ENCODE assay signal across 11 mouse cellular contexts in the genomic region with DNA sequence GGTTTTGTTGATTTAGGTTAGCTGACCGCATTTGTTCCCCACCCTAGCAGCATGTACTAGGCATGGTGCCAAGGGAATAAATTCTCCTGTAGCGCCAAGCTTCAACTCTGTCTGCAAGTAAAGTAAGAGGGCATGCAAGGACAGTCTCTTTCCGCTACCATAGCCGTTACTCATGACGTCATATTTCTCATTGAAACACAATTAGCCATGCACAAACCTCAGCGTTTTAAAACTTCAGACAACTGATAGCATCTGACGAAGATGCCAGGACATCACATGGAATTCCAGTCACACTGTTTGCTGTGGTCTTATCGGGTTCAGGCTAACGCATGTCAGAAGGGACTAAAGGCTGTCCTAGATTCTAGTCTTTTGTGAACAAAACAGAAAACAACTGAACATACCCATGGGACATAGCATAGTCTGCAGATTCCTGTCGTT.
DNase-seq lines count a peak whose midpoint lies in the region; ATAC-seq and TF ChIP-seq lines count a peak whose summit lies in the region.
"Had no signal": no experiment of that assay in that cellular context is flagged by ENCODE, and none has a peak within 500 bp of the region (broad histone marks: within the 10 kb centered on the region; RNA-seq: fewer than 3 reads in every experiment).

No protein-coding gene starts in this region.

- no peak overlapping the region for H3K9ac ChIP-seq in limb, embryonic 13.5 days
- H3K9ac ChIP-seq in stomach, postnatal 0 days (ENCODE audit: low read length), result no peak overlapping the region
- H3K9ac ChIP-seq: heart, embryonic 13.5 days; lung, embryonic 15.5 days; stomach, embryonic 15.5 days had no signal

- H3K27me3 ChIP-seq in limb, embryonic 13.5 days, result no peaks in the 10 kb centered on the region
- no peaks in the 10 kb centered on the region for H3K27me3 ChIP-seq in thymus, adult 2 months (ENCODE audit: control insufficient read depth, insufficient read depth, low read length)
- H3K27me3 ChIP-seq in stomach, postnatal 0 days (ENCODE audit: control insufficient read depth, insufficient read depth, low read length), result no peaks in the 10 kb centered on the region
- H3K27me3 ChIP-seq: heart, embryonic 13.5 days; lung, embryonic 15.5 days; stomach, embryonic 15.5 days had no signal

- intact Hi-C loops in heart, postnatal 10 days (cut with DNase I), result no loop called here

- no peak overlapping the region for H3K27ac ChIP-seq in limb, embryonic 13.5 days
- H3K27ac ChIP-seq in thymus, adult 2 months (ENCODE audit: control insufficient read depth, insufficient read depth, low read length), result no peak overlapping the region
- no peak overlapping the region for H3K27ac ChIP-seq in stomach, postnatal 0 days (replicated peaks)
- H3K27ac ChIP-seq: heart, embryonic 13.5 days; lung, embryonic 15.5 days; stomach, embryonic 15.5 days had no signal

- TF ChIP-seq POLR2A in thymus, adult 2 months (IDR thresholded peaks at IDR 0.05; ENCODE audit: control insufficient read depth, extremely low read depth, insufficient read depth, low read length, poor library complexity), result no peak

- peak; percentile 67; the same call in 1 of the 2 replicates for ATAC-seq in limb, embryonic 13.5 days (ENCODE audit: low FRiP score, low read depth)
- no peak for ATAC-seq in stomach, postnatal 0 days (ENCODE audit: low FRiP score, low TSS enrichment)

- peak; percentile 88 for DNase-seq in heart, adult 11 months
- DNase-seq in heart, postnatal 10 days, result no peak
- peak; percentile 38 to 45 for DNase-seq in B cell, adult 2 months
- DNase-seq in adrenal gland, postnatal 14 days, result peak; percentile 46
- DNase-seq in yolk sac, embryonic 10.5 days (ENCODE audit: low spot score), result no peak
- DNase-seq in thymus, adult 2 months, result no peak
- DNase-seq in stomach, postnatal 0 days (ENCODE audit: low spot score), result no peak

- no peak for TF ChIP-seq EP300 in stomach, postnatal 0 days (optimal IDR thresholded peaks at IDR 0.05)

- H3K36me3 ChIP-seq in limb, embryonic 13.5 days, result no peaks in the 10 kb centered on the region
- H3K36me3 ChIP-seq in thymus, adult 2 months (ENCODE audit: control insufficient read depth, insufficient read depth, low read length), result no peaks in the 10 kb centered on the region
- no peaks in the 10 kb centered on the region for H3K36me3 ChIP-seq in stomach, postnatal 0 days (ENCODE audit: control insufficient read depth, insufficient read depth, low read length)
- H3K36me3 ChIP-seq: heart, embryonic 13.5 days; lung, embryonic 15.5 days; stomach, embryonic 15.5 days had no signal

- peak overlapping the region; percentile 12 for H3K4me2 ChIP-seq in limb, embryonic 13.5 days (replicated peaks)
- H3K4me2 ChIP-seq in stomach, postnatal 0 days (replicated peaks; ENCODE audit: low read depth), result no peak overlapping the region
- H3K4me2 ChIP-seq: heart, embryonic 13.5 days; lung, embryonic 15.5 days; stomach, embryonic 15.5 days had no signal

- no peaks in the 10 kb centered on the region for H3K9me3 ChIP-seq in limb, embryonic 13.5 days
- H3K9me3 ChIP-seq in stomach, postnatal 0 days (ENCODE audit: control insufficient read depth, low read length), result no peaks in the 10 kb centered on the region
- H3K9me3 ChIP-seq: heart, embryonic 13.5 days; lung, embryonic 15.5 days; stomach, embryonic 15.5 days had no signal

- no peak for TF ChIP-seq CTCF in thymus, adult 2 months (IDR thresholded peaks at IDR 0.05; ENCODE audit: borderline replicate concordance, control insufficient read depth, extremely low read depth, insufficient read depth, low read length, poor library complexity)
- TF ChIP-seq CTCF in stomach, postnatal 0 days (IDR thresholded peaks at IDR 0.05; ENCODE audit: low read depth), result no peak

- WGBS in limb, embryonic 13.5 days, result 52% methylated on average over 10 of the region's 10 CpGs
- 79% methylated on average over 10 of the region's 10 CpGs for WGBS in thymus, adult 2 months
- 48% methylated on average over 10 of the region's 10 CpGs for WGBS in stomach, postnatal 0 days

- H3K4me3 ChIP-seq in limb, embryonic 13.5 days, result no peak overlapping the region
- no peak overlapping the region for H3K4me3 ChIP-seq in thymus, adult 2 months (ENCODE audit: control insufficient read depth, insufficient read depth, low read length)
- no peak overlapping the region for H3K4me3 ChIP-seq in stomach, postnatal 0 days (ENCODE audit: low read depth, low read length)
- H3K4me3 ChIP-seq: heart, embryonic 13.5 days; lung, embryonic 15.5 days; stomach, embryonic 15.5 days had no signal

- peaks cover 21% of the 10 kb centered on the region for H3K4me1 ChIP-seq in limb, embryonic 13.5 days
- H3K4me1 ChIP-seq in thymus, adult 2 months (replicated peaks; ENCODE audit: control insufficient read depth, insufficient read depth, low read length), result peaks cover 5% of the 10 kb centered on the region
- no peaks in the 10 kb centered on the region for H3K4me1 ChIP-seq in stomach, postnatal 0 days (replicated peaks; ENCODE audit: control insufficient read depth, insufficient read depth)
- H3K4me1 ChIP-seq: stomach, embryonic 15.5 days had no signal

Comparison
In these comparisons a context has a peak if more than half of its experiments do, and no peak if none do; other contexts are left out.
1. DNase-seq: peak in heart, adult 11 months (single experiment), B cell, adult 2 months (2 of 2) and adrenal gland, postnatal 14 days (single experiment); none in heart, postnatal 10 days (0 of 2), yolk sac, embryonic 10.5 days (single experiment), thymus, adult 2 months (single experiment) and stomach, postnatal 0 days (single experiment).